Mouse (Mus musculus): ENCODE data around the gene Gm26661.

Gene Gm26661

DNA sequence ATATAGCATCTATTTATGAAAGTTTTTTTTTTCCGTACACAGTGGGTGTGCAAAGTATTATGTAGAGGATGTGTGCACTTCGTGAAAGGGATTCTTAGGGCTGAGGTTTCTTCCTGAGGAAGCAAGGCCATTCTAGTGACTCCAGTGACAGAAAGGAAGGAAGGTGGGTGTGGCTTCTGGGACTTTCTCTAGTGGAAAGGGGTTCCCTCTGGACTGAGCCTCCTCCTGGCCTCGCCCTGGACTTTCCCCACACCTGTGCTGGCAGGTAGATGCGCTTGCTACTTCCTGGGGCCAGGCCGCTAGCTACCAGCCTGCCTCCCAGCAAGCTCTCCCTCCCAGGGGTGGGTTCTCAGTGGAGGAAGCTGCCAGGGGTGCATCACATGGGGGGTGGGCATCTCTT lies 28.1 kb downstream of the Gm26661 start:
- no peak for DNase-seq (ENCODE audit: low read depth, low spot score)

DNA sequence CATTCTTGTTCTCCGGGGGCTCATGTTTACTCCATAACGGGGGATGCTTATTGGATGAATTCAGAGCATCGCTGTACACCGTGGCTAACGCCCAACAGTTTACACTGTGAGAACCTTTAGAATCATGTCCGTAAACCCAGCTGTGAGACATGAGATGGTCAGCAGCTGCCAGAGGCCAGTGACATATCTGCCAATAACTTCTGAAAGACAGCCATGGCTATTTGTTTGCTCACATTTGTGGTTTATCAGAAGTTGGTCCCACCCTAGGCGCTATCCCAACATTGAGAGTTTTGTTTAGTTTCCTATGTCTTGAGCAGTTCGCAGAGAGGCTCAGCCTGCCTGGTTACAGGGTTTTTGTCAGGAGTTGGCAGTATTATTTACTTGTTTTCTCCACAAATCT lies 30.0 kb downstream of the Gm26661 start:
- DNase-seq (ENCODE audit: low read depth, low spot score), result peak; percentile 55

DNA sequence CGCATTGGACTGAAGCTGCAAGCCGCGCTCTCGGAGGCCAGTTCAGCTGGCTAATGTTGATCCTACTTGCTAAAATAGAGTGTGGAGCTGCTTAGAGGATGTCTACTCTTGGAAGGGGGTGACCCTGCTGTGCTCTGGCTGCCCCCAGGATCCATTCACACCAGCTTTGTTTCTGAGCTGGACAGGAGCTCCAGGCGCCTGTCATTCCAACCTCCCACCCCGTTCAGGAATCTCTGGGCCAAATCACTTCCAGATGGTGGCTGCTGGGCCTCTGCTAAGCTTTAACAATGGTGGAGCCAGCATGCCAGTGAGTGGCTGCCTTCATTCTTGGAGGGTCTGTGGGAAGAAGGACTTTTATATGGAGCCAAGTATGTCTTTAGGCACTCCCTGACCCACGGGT lies 31.3 kb downstream of the Gm26661 start:
- DNase-seq (ENCODE audit: low read depth, low spot score), result peak; percentile 54

DNA sequence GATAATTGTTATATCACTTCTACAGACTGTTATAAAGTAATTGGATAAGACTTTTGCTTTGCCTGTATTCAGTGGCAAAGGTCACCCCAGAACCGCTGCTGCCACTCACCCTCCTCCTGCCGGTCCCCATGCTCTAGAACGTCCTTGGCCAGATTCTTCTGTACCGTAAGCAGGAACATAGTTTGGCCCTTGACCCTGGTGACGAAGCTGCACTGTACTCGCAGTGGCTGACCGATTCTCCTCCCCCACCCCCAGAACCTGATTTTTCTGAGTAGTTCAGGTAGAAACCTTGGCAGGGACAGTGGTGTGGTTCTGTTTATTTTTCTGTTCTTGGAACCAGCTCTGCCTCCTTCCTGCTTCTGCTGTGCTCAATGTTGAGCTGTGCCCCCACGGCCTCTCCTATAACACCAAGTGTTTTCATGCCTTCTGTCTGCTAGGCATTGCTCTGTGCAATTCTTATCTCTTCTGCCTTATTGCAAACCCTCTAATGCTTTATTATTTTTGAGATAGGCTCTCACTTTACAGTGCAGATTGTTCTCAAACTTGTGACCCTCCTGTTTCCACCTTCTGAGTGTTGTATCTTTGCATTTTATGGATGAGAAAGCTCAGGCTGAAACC lies 33.4 kb downstream of the Gm26661 start:
- no peak for DNase-seq (ENCODE audit: low read depth, low spot score)

DNA sequence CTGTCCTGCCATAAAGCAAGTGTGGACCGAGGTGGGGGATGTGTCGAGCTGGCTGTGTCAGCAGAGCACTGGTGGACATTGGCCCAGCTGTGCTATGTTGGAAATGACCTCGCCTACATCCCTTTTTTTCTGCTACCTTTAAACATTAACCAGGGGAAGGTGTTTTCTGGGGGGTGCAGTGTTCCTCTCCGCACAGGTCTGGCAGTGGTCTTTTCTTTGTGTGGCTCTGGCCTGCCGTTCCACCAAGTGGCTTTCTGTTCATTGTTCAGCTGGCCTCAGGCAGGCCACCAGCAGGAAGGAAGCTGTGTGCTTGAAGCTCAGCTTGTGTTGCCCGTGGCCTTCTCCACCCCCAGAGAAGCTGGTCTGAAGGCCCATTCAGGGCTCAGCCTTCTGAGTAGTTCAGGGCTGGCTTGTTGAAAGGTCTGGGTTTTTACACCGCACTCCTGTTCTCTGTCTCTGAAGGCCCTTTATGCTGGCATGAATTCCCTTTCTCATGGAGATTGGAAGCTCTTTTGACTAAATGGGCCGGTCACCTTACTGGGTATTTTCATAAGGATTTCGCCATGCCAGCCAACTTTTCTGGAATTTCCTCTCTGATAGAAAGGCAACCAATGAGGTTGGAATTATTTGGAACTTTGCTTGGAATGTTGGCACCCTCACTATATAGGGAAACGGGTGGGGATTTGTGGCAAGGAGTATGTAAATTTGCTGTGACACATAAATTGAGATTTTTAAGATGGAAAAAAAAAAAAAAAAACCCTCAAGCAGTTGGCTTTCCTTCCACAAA lies 35.0 kb downstream of the Gm26661 start:
- no peak for DNase-seq (ENCODE audit: low read depth, low spot score)

DNA sequence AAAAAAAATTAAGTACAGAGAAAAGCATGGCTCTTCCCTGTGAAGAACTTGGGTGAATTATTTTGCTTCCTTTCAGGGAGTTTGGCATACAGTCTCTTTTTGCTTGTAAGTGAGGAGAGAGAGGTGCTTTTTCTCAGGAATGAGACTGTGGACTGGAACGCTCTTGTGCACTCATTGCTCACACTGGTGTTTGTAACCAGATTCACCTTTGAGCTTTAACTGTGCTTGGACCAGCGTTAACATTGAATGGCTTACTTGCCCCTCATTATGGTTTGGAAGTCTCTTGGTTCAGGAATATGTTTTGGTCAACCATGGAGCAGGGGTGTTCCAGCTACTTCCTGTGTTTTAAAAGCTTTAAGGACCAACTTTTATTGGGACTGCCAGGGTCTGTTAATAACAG lies 37.8 kb downstream of the Gm26661 start:
- no peak for DNase-seq (ENCODE audit: low read depth, low spot score)

DNA sequence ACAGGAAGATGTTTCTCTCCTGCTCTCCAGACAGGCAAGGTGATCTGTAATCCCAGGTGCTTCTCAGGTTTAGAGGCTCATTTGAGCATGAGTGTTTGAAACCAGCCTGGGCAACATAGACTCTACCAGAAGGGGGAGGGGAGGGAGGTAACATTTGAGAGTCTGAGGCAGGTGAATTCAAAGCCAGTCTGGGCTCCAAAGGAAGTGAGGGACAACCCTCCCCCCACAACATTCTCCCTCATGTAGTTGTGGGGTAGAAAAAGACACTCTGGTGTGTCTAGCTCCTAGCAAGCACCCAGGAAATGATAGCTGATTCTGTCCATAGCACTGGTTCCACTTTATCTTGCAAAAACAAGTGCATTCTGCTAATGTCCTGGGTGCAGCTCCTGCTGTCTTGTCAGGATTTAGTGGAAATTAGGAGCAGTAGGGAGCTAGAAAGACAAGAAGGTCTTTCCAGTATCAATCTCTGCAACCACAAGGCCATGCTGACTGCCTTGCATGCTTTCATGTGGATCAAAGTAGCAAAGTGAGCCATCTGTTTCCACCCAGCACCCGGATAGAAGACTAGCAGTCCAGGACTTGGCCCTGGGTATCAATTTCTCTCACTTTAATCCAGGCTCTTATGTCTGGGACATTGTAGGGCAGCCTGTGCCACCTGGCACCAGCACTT lies 40.5 kb downstream of the Gm26661 start:
- DNase-seq (ENCODE audit: low read depth, low spot score), result no peak

DNA sequence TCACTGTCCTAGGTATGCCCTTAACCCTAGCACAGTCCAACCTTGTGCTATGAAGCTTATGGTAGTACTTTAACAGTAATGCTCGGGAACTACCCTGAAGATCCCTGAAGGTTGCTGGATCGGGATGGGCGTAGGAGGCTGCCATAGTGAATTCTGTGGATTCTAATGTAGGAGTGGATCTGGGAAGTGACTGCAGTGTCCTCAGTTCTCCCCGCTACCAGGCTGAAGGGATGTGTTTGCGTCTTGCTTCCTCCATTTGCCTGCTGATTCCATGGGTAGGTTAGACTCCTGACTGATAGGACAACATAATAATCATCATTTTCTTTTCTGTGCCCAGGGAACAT lies 41.0 kb downstream of the Gm26661 start:
- DNase-seq (ENCODE audit: low read depth, low spot score), result no peak

DNA sequence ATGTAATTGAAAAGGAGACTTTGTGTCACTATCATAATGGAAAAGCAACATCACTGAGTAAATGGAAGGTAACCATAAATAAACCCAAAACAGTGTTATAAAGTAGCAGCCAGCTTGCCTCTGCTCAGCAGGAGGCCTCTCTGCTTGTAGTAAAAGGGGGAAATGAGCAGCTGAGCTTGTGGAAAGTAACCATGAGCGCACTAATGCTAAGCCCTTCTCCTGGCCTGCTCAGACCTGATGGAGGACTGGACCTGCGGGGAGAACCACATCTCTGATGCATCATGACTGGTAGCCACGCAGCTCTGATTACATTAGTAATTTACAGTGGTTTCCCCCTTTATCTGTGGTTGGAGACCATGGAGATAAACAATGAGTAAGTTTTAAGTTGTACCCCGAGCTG lies 42.1 kb downstream of the Gm26661 start:
- DNase-seq (ENCODE audit: low read depth, low spot score), result no peak

DNA sequence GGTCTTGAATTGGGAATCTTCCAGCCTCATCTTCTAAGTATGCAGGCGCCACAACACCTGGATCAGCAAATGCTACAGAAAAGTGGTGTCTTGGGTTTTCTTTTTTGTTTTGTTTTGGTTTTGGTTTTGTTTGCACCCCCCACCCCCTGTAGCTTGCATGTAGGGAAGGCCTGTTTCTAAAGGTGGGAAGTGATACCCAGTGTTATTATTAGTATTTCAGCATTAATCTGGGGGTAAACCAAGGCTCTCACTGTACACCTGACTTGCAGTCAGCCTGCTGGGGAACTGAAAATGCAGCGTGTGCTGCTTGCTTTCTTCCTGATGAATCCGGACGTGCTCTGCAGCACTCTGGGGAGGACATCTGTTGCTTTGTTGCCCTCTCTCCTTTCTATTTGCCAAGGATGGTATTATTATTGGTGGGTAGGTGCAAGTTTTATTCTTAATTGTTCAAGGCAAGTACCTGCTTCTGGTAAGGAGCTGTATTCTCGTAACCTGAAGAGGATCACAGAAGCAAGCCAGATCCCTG lies 47.2 kb downstream of the Gm26661 start:
- DNase-seq (ENCODE audit: low read depth, low spot score), result no peak

DNA sequence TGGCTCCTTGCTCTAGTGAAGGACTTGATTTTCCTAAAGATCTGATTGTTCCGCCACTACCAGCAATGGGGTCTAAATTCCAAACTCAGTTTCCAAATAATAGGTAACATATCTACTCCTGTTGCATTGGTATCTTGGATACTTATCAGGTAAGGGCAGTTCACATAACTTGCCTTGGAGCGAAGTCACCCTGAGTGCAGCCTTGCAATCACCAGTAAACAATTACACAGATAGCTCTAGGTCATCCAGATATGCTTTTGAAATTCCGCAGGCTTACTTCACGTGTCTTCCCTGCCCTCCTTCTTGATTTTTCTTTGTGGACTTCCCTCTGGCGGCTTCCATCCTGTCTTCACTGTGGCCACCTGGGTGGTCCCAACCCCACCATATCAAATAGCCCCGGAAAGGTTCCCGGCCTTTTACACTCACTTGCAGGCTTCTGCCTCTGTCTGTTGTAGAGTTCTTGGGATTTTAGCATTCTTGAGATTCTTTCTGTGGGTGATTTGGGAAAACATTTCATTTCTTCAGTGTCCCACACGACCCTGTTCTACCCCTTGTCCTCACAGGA lies 48.6 kb downstream of the Gm26661 start:
- DNase-seq (ENCODE audit: low read depth, low spot score), result no peak
